10 mouse cellular contexts compared by ENCODE assay signal in the genomic region with DNA sequence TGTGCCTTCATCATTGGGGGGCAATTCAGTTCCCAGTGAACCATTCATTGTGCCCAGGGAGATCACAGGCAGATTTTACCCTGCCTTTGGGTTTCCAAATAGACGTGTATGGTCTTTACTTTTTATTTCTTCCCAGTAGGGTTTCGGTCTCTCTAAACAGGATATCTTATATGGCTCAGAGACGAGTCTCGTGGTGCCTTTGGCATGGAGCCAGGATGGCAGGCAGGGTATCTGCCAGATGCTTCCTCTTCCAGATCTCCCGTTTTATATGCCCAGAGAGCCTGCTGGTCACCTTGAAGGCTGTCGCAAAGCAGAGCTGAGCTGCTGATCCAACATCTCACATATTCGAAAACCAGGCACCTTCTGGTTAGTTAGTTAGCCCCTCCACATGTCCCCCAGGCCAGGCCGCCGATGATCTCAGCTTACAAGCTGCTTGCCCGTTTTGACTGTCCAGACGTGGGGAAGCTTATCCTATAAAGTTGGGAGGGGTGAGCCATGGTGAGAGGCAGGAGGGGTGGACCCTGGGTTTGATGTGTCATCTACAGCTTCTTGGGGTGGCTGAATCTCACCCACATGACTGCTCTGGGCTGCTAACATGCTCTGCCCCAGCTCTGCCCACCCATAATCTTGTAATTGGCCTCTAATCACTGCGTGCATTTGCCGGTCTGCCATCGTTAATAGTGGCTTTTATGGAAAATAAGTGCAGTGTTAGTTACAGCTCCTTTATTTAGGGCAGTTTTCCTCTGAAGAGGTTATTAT.
DNase-seq lines count a peak whose midpoint lies in the region; ATAC-seq lines count a peak whose summit lies in the region.
"Had no signal": no experiment of that assay in that cellular context is flagged by ENCODE, and none has a peak within 500 bp of the region (broad histone marks: within the 10 kb centered on the region; RNA-seq: fewer than 3 reads in every experiment).

No protein-coding gene starts in this region.

- no peak for ATAC-seq in erythroid progenitor cell, adult 5-6 weeks (replicated peaks; ENCODE audit: low FRiP score, poor library complexity, severe bottlenecking)

- peak; percentile 26 to 31 for DNase-seq in left cerebral cortex, postnatal 14 days (ENCODE audit: low spot score in 2 of 2)
- no peak for DNase-seq in left cerebral cortex, adult 11 months (ENCODE audit: low spot score)
- peak; percentile 64 for DNase-seq in brain, adult 2 months (ENCODE audit: low read depth, low spot score)
- peak; percentile 29 for DNase-seq in cerebellum, adult 11-12 months
- DNase-seq in gastrocnemius, adult 8-10 months (ENCODE audit: low spot score in 2 of 2) = peak; percentile 14 to 25
- no peak for DNase-seq in layer of hippocampus, postnatal 14 days (ENCODE audit: low spot score in 2 of 2)
- DNase-seq: embryo, embryonic 11 days; kidney, adult 2 months; thymus, postnatal 14 days had no signal

- intact Hi-C loops in left cerebral cortex, postnatal 14 days (cut with DNase I) = no loop called here

Comparison
In these comparisons a context has a peak if more than half of its experiments do, and no peak if none do; other contexts are left out.
1. DNase-seq: peak in left cerebral cortex, postnatal 14 days (2 of 2), brain, adult 2 months (single experiment), cerebellum, adult 11-12 months (single experiment) and gastrocnemius, adult 8-10 months (2 of 2); none in left cerebral cortex, adult 11 months (single experiment) and layer of hippocampus, postnatal 14 days (0 of 2).